In the genomic region with DNA sequence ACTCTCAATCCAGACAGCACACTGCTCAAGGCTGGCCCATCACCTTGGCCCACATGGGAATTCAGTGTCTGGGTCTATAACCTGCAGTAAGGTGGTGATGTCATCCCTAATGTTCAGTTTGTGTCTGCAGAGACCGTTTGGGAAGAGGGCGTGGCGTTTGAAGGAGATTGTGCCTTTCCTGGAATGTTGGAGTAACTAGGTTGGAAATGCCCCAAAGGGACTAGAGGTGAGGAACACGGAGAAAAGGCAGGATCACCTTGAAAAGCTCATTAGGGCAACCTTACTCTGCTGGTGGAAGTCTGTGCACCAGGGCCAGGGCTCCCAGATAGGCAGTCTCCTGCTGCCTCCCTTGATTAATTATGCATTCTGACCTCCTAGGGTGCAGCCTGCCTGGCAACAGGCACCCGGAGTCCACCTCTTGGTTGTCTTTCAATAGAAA, we compare ENCODE assay signal across 9 mouse cellular contexts.
DNase-seq lines count a peak whose midpoint lies in the region; ATAC-seq and TF ChIP-seq lines count a peak whose summit lies in the region.
"Had no signal": no experiment of that assay in that cellular context is flagged by ENCODE, and none has a peak within 500 bp of the region (broad histone marks: within the 10 kb centered on the region; RNA-seq: fewer than 3 reads in every experiment).

No protein-coding gene starts in this region.

- TF ChIP-seq EP300 in CH12.LX (IDR thresholded peaks at IDR 0.05; ENCODE audit: low read length): no peak

- TF ChIP-seq POLR2A in CH12.LX (IDR thresholded peaks at IDR 0.05; ENCODE audit: low read depth, low read length): no peak

- DNase-seq in CH12.LX (ENCODE audit: extremely low read depth): no peak
- peak; percentile 82 for DNase-seq in ZHBTc4 (ENCODE audit: low read depth, low spot score)
- peak; percentile 66 for DNase-seq in forebrain, embryonic 14.5 days (ENCODE audit: low spot score)
- DNase-seq in midbrain, postnatal 0 days (ENCODE audit: low spot score): peak; percentile 74
- no peak for DNase-seq in liver
- no peak for DNase-seq in right cerebral cortex, postnatal 36 days (ENCODE audit: low spot score in 2 of 2)
- no peak for DNase-seq in urinary bladder, postnatal 4 days (ENCODE audit: low spot score in 2 of 2)

- no peak overlapping the region for H3K4me3 ChIP-seq in CH12.LX (replicated peaks in 1 of 3; ENCODE audit: low read depth in 2 of 3, low read length in 2 of 3, poor library complexity in 1 of 3)
- 0 out of 2 replicates have a peak overlapping the region, but pooled peaks have one; percentile 4 for H3K4me3 ChIP-seq in forebrain, embryonic 14.5 days (ENCODE audit: low read depth, low read length)
- no peak overlapping the region for H3K4me3 ChIP-seq in intestine, embryonic 16.5 days (ENCODE audit: low read length)
- H3K4me3 ChIP-seq in midbrain, postnatal 0 days (ENCODE audit: low read depth, low read length): no peak overlapping the region
- H3K4me3 ChIP-seq: megakaryocyte, embryonic 14.5 days had no signal

- H3K27me3 ChIP-seq in CH12.LX (replicated peaks): no peaks in the 10 kb centered on the region
- H3K27me3 ChIP-seq in forebrain, embryonic 14.5 days (replicated peaks; ENCODE audit: control insufficient read depth, insufficient read depth, low read length): no peaks in the 10 kb centered on the region
- H3K27me3 ChIP-seq in intestine, embryonic 16.5 days (replicated peaks; ENCODE audit: control insufficient read depth, insufficient read depth, low read length): no peaks in the 10 kb centered on the region
- no peaks in the 10 kb centered on the region for H3K27me3 ChIP-seq in midbrain, postnatal 0 days (ENCODE audit: insufficient read depth, low read length)

- H3K9ac ChIP-seq in CH12.LX (ENCODE audit: insufficient read depth, low read depth): no peak overlapping the region
- no peak overlapping the region for H3K9ac ChIP-seq in forebrain, embryonic 14.5 days (ENCODE audit: low read length)
- H3K9ac ChIP-seq in intestine, embryonic 16.5 days (ENCODE audit: low read depth, low read length): no peak overlapping the region
- no peak overlapping the region for H3K9ac ChIP-seq in midbrain, postnatal 0 days (replicated peaks; ENCODE audit: low read length, poor library complexity, severe bottlenecking)

- H3K27ac ChIP-seq in CH12.LX (ENCODE audit: insufficient read depth, low read depth): no peak overlapping the region
- H3K27ac ChIP-seq in forebrain, embryonic 14.5 days (ENCODE audit: low read depth, low read length): peak overlapping the region; percentile 82
- no peak overlapping the region for H3K27ac ChIP-seq in intestine, embryonic 16.5 days (ENCODE audit: low read length)
- peak overlapping the region; percentile 69 for H3K27ac ChIP-seq in midbrain, postnatal 0 days (ENCODE audit: low read depth, low read length)

- 6% methylated on average over 5 of the region's 5 CpGs for WGBS in forebrain, embryonic 14.5 days
- 20% methylated on average over 5 of the region's 5 CpGs for WGBS in intestine, embryonic 16.5 days
- WGBS in midbrain, postnatal 0 days: 13% methylated on average over 5 of the region's 5 CpGs

- H3K4me2 ChIP-seq in CH12.LX (ENCODE audit: insufficient read depth, low read depth, poor library complexity, severe bottlenecking): 0 out of 2 replicates have a peak overlapping the region, but pooled peaks have one; percentile 5
- peak overlapping the region; percentile 36 for H3K4me2 ChIP-seq in forebrain, embryonic 14.5 days (ENCODE audit: low read length)
- no peak overlapping the region for H3K4me2 ChIP-seq in intestine, embryonic 16.5 days (ENCODE audit: low read depth, low read length)
- H3K4me2 ChIP-seq in midbrain, postnatal 0 days (ENCODE audit: low read depth, low read length, poor library complexity, severe bottlenecking): peak overlapping the region; percentile 20

- H3K36me3 ChIP-seq in CH12.LX (replicated peaks in 1 of 2; ENCODE audit: control insufficient read depth in 1 of 2, insufficient read depth in 1 of 2, low read length in 1 of 2): no peaks in the 10 kb centered on the region
- no peaks in the 10 kb centered on the region for H3K36me3 ChIP-seq in forebrain, embryonic 14.5 days (ENCODE audit: control insufficient read depth, insufficient read depth, low read length)
- H3K36me3 ChIP-seq in intestine, embryonic 16.5 days (ENCODE audit: control insufficient read depth, insufficient read depth, low read length): no peaks in the 10 kb centered on the region
- H3K36me3 ChIP-seq in midbrain, postnatal 0 days (ENCODE audit: insufficient read depth, low read length): no peaks in the 10 kb centered on the region

- dilution Hi-C loops in CH12.LX (cut with MboI; ENCODE audit: extremely low pct_ligation_motif_present, extremely low pct_unique_long_range_greater_than_20kb, low sequenced_read_pairs): no loop called here

- no peak for TF ChIP-seq RAD21 in CH12.LX (IDR thresholded peaks at IDR 0.05; ENCODE audit: low read depth, low read length)

- in situ Hi-C loops in CH12.LX (cut with MboI; ENCODE audit: low pct_ligation_motif_present, low pct_unique_long_range_greater_than_20kb, low sequenced_read_pairs): no loop called here

- ATAC-seq in forebrain, embryonic 14.5 days: peak; percentile 83
- peak; percentile 40; the same call in 1 of the 2 replicates for ATAC-seq in intestine, embryonic 16.5 days
- peak; percentile 82 for ATAC-seq in midbrain, postnatal 0 days (ENCODE audit: low FRiP score)

- H3K4me1 ChIP-seq in CH12.LX (ENCODE audit: control insufficient read depth in 1 of 2, insufficient read depth in 2 of 2): peaks cover 12 to 14% of the 10 kb centered on the region in 2 experiments
- H3K4me1 ChIP-seq in forebrain, embryonic 14.5 days (ENCODE audit: control insufficient read depth, insufficient read depth, low read length): peaks cover 19% of the 10 kb centered on the region
- no peaks in the 10 kb centered on the region for H3K4me1 ChIP-seq in intestine, embryonic 16.5 days (ENCODE audit: control insufficient read depth, insufficient read depth, low read length)
- H3K4me1 ChIP-seq in midbrain, postnatal 0 days (ENCODE audit: insufficient read depth, low read length): peaks cover 12% of the 10 kb centered on the region

- H3K9me3 ChIP-seq in CH12.LX (replicated peaks; ENCODE audit: low read length): no peaks in the 10 kb centered on the region
- no peaks in the 10 kb centered on the region for H3K9me3 ChIP-seq in forebrain, embryonic 14.5 days (replicated peaks; ENCODE audit: control insufficient read depth, low read length)
- no peaks in the 10 kb centered on the region for H3K9me3 ChIP-seq in intestine, embryonic 16.5 days (ENCODE audit: control insufficient read depth, low read length)
- no peaks in the 10 kb centered on the region for H3K9me3 ChIP-seq in midbrain, postnatal 0 days (ENCODE audit: low read length)
- H3K9me3 ChIP-seq: megakaryocyte, embryonic 14.5 days had no signal

- TF ChIP-seq CTCF in CH12.LX (conservative IDR thresholded peaks at IDR 0.05 in 1 of 2, IDR thresholded peaks at IDR 0.05 in 1 of 2; ENCODE audit: low read depth in 2 of 2, low read length in 2 of 2): no peak
- TF ChIP-seq CTCF in midbrain, postnatal 0 days (IDR thresholded peaks at IDR 0.05): no peak

- H3K79me2 ChIP-seq in CH12.LX (replicated peaks; ENCODE audit: control insufficient read depth, extremely low read depth, insufficient read depth, poor library complexity, severe bottlenecking): no peaks in the 10 kb centered on the region

TF ChIP-seq in CH12.LX, 34 proteins besides CTCF, POLR2A, EP300 and RAD21:
- no peak for TF ChIP-seq ZMIZ1 (IDR thresholded peaks at IDR 0.05; ENCODE audit: low read depth, low read length)
- TF ChIP-seq JUND (conservative IDR thresholded peaks at IDR 0.05; ENCODE audit: low read depth, low read length): no peak
- no peak for TF ChIP-seq USF2 (conservative IDR thresholded peaks at IDR 0.05; ENCODE audit: low read depth, low read length)
- TF ChIP-seq MEF2A (IDR thresholded peaks at IDR 0.05; ENCODE audit: borderline replicate concordance, low read depth, low read length): no peak
- no peak for TF ChIP-seq ZC3H11A (IDR thresholded peaks at IDR 0.05; ENCODE audit: low read depth, low read length)
- no peak for TF ChIP-seq CHD2 (IDR thresholded peaks at IDR 0.05; ENCODE audit: low read length)
- no peak for TF ChIP-seq RCOR1 (conservative IDR thresholded peaks at IDR 0.05; ENCODE audit: low read depth, low read length)
- no peak for TF ChIP-seq USF1 (IDR thresholded peaks at IDR 0.05; ENCODE audit: low read depth, low read length)
- no peak for TF ChIP-seq MAX (IDR thresholded peaks at IDR 0.05; ENCODE audit: low read length)

Comparison
In these comparisons a context has a peak if more than half of its experiments do, and no peak if none do; other contexts are left out.
1. DNase-seq: peak in ZHBTc4 (single experiment), forebrain, embryonic 14.5 days (single experiment) and midbrain, postnatal 0 days (single experiment); none in CH12.LX (single experiment), liver (single experiment), right cerebral cortex, postnatal 36 days (0 of 2) and urinary bladder, postnatal 4 days (0 of 2).
2. H3K27ac ChIP-seq: peak in forebrain, embryonic 14.5 days (single experiment) and midbrain, postnatal 0 days (single experiment); none in CH12.LX (single experiment) and intestine, embryonic 16.5 days (single experiment).
3. Peak in every context shown above with its lines, with median percentiles within 50 percentile points of each other: ATAC-seq.